Mouse (Mus musculus): ENCODE results near the gene Stxbp5. TPM values are rescaled to one million over a fixed set of nuclear protein-coding genes. Genes with fewer than 3 reads are reported as not detected.

Stxbp5 gene
- polyA plus RNA-seq (2012; rRNA removed; ENCODE audit: low replicate concordance): 15.6 and 24.5 TPM in 2 replicates

DNA sequence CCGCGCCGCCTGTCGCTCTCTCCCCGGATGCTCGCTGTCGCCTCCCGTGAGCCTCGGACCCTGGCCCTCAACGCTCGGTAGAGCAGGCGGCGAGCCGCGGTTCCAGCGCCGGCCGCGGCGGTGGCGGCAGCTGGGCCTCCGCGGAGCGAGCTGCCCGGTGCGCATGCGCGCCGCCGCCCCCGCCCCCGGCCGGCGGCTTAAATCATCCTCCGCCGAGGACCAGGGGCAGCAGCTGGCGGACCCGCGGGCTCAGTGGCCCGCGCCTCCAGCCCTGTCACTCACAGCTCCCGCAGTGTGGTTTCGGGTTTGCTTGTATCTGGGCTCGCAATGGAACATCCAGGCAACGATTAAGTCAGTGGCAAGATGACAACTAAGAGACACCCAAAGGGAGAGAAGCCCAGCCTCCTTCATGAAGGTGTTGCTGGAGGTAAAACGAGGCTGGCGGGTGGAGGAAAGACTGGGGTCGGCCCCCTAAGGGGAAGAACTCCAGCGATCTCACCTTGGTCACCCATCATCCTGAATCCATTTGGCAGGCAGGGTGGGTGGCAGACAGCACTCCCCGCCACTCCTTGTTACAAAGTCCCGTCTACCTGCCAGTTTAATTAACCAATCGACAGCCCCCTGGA lies at the start of gene Stxbp5:
Gene Stxbp5 (minus strand): TSS at position 9 of the 626 bp plus-strand sequence.

Other genes starting within 250 kb of the Stxbp5 start
- 1.9 and 2.0 TPM in 2 replicates for gene Samd5, start 225.9 kb downstream of the Stxbp5 start, polyA plus RNA-seq (2012; rRNA removed; ENCODE audit: low replicate concordance)

Measured in subcutaneous adipose tissue, adult 2 months (tissue).